Mouse (Mus musculus): ENCODE results near the gene Rxfp4. TPM values are rescaled to one million over a fixed set of nuclear protein-coding genes. Genes with fewer than 3 reads are reported as not detected.
A peak's percentile ranks its signal among the peaks of the same experiment; 100 is the strongest.

Gene Rxfp4
- total RNA-seq, 2 experiments from 2014 or later = not detected

DNA sequence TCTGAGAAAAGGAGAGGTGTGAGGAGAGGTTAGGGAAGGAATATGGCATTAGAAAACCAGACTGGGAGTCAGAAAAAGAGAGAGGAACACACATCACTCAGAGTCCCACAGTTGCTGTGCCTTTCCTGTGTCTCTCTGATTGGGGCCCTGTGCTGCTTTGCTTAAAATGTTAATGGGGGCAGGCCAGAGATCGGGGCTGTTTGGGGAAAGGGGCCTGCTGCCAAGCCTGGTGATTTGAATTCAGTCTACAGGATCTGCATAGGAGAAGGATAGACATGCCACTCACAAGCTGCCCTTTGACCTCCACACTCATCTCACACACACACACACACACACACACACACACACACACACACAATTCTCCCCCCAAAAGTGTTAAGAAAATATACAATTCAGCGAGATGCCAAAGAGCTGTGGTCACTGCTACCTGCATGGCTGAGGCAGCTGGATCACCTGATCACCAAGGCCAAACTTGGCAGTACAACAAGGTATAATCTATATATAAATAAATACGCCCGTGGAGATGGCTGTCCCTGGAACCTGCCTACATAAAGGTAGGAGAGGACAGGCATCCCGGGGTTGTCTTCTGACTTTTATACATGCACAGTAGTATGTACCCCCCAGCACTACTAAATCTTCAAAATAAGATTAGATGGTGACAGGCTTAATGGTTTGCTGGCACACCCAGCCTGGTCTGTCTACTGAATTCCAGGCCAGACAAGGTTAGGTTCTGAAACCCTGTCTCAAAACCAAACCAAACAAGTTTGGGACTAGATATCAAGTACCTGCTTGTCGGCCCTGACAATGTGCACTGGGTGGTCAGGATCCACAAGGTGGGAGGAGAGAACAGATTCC, 801 bp upstream of the Rxfp4 start:
- ATAC-seq (replicated peaks; ENCODE audit: poor library complexity, severe bottlenecking) = no peak

DNA sequence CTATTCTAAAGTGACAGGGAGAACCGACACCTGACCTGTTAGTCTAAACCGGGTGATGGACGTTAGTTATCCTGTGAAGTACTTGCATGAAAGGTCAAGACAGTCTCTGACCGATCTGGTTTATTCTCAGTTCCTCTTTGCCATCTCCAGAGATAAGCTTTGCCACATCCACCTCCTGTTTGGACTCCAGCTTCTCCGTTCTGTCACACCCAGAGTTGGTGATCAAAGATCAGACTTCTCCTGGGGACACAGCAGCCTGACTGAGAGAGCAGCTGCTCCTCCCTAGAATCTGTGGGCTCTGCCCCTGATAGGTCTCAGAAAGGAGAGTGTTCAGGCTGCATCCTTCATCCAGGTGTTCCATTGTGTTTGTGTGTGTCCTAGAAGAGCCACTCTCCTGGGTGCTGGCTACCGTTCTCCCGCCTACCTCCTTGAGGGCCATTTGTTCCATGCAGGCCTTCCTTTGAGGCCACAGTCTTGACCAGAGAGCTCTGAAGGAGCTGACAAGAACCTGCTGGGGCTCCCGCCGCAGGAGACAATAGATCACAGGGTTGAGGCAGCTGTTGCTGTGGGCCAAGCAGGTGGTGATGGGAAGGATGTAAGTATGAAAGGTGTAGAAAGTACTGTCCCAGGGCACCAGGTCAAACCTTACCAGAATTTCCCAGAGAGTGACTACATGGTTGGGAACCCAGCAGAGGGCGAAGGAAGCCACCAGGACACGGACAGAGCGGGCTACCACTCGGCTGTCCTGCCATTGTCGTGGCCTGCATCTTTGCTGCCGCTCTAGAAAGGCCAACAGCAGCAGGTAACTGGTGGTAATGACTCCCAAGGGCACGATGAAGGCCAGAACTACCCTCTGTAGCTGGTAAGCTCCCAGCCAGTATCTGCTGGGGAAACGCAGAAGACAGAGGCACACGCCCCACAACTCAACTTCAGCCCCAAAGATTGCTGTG, 998 bp downstream of the Rxfp4 start:
- ATAC-seq (replicated peaks; ENCODE audit: poor library complexity, severe bottlenecking) = peak; percentile 34

DNA sequence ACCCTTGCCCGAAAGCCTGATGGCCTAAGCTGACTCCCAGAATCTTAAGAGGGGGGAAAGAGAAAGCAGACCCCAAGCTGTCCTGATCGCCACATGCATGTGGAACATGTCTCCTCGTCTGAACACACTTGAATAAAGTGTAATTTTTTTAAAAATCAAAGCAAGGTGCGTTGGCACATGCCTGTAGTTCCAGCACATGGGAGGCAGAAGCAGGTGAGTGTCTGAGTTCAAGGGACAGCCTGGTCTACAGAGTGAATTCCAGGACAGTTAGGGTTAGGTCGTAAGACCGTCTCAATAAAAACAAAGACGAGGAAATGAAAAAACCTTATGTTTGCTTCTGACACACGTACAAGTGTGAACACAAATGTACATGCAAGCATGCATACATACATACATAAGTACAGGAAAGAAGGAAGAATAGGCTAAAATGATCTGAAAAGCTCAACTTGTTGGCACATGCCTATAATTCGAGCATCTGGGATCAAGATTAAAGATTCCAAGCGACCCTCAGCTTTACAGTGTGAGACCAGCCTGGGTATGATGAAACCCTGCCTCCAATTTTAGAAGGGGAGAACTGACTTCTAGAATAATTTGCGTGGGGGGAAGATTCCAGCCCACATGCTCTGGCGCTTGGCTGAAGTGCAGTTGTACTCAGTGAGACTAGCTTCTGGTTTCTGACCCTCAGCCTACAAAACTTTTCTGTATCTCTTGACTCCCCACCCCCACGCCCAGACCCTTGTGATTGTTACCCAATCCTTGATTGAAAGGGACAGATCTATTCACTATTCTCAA, 2.0 kb downstream of the Rxfp4 start:
- ATAC-seq (replicated peaks; ENCODE audit: poor library complexity, severe bottlenecking) = no peak

DNA sequence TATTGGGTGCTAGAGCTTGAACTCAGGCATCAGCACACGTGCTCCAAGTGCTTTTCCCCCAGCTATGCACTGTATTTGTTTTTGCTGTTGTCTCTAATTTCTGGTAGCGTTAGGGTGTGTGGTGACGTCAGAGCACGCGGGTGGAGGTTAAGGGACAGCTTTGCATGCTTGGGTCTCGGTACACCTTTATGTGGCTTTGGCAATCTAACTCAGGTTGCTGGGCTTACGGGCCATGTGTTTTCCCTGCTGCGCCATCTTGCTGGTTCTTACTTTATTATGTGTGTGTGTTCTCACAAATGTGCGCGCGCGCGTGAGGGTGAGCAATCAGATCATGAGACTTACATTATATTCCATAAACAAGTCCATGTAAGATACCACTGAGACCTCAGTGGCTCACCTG, 3.0 kb downstream of the Rxfp4 start:
- no peak for ATAC-seq (replicated peaks; ENCODE audit: poor library complexity, severe bottlenecking)

DNA sequence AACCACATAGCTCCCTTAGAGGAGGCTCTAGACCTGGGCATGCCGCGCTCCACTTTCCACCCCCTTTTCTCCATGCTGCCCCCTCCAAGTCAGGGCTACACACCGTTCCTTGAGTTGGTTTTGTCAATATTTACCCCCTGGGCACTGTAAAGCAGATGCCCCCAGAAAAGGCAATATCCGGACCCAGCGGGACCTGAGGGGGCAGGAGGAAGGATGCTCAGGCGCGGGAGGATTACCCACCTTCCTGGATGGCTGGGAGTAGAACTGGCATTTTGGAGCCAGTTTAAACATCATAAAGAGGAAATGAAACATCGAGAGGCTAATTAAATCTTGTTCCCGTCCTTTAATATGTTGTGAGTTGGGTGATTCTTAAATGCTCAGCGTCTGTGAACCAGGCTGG, 3.8 kb downstream of the Rxfp4 start:
- ATAC-seq (replicated peaks; ENCODE audit: poor library complexity, severe bottlenecking) = peak; percentile 18

DNA sequence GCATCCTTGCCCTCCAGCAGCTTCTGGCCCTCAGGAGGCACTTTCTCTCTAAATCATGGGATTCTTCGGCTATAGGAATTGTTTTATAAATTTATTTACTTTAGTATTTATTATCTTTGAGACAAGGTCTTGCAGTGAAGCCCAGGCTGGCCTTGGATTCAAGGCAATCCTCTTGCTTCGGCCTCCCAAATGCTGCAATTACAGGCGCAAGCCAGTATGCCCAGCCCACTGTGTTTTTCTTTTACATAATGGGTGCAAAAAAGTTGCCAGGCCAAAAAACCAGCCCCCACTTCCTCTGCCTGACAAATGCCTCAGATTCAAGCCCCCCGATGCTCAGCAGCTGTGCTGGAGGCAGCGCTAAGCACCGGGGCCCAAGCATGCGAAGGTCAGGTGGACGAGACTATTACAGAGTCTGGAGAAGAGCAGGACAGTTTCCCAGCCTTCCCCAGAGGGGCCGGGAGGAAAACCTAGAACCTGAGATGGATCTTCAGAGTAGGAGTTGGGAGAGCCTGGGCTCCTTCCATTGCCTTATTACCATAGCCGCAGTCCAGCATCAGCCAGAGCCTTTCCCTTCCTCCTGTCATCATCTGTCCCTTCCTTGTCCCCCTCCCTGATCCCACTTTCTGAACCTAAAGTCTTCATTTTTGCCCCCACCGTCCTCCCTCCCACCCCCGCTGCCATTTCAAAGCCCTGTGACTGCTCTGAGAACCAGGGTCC, 4.3 kb downstream of the Rxfp4 start:
- no peak for ATAC-seq (replicated peaks; ENCODE audit: poor library complexity, severe bottlenecking)

DNA sequence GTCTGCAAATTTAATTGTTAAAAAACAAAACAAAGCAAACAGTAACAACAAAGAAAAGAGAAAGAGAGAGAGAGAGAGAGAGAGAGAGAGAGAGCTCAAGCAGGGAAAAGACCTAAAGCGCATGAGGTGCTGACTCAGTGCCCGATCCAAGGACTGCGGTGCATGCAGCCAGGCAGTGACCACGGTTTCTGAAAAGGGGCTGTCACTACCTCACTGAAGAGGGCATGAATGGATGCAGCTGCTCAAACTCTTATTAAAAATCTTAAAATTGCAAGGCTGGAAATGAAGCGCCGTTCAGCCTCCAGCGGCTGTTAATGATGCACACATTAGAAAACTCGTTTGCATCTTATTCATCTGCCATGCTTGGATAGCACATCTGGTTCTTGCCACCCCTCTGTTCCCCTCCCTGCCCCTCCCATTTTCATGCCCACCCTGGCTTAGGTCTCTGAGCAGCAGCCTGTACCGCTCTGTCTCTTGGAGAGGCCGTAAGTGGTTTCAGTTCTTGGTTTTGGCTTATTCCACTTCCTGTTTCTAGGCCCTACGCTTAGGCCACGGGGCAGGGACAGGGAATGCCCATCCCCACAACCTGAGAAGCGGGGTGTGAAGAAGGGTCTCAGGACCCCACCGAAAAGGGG, 5.0 kb downstream of the Rxfp4 start:
- peak; percentile 74 for ATAC-seq (replicated peaks; ENCODE audit: poor library complexity, severe bottlenecking)

DNA sequence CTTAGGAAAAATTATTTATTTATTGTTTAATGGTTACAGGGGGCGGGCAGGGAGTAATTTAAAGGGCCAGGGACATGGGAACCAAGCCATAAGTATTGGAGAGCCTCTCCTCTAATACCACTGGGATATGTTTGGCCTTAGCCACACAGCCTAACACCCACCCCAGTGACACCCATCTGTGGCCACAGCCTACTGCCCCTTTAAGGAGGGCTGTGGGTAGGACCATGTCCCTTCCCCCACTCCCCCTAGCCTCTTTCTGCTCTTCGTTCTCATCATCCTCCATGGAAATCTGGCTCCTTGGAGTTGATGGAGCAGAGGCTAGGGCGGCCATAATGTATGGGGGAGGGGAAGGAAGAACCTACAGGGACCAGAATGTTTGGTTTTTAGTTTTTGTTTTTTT, 5.9 kb downstream of the Rxfp4 start:
- no peak for ATAC-seq (replicated peaks; ENCODE audit: poor library complexity, severe bottlenecking)

DNA sequence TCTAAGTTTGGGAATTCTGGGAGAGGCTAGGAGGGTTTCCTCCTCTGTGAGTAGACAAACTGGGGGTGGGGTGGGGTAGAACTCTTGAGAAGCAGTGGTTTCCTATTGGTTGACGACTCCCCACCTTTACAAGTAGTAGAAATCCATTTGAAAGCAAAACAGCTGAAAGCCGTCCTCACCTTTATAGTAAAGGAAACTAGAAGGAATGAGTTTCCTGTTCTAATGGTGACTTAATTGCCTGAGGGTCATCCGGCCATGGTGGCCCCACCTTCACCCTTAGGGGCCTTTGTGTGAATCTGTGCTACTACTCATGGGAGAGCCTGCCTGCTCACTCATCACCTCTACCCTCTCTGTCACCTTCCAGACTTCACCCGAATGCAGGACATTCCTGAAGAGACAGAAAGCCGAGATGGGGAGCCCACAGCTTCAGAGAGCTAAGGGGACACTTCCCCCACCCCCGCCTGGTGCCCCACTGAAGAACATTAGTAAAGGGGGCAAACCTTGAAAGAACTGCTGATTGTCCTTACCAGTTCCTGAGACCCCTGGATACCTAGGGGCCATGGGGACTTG, 6.4 kb downstream of the Rxfp4 start:
- ATAC-seq (replicated peaks; ENCODE audit: poor library complexity, severe bottlenecking) = no peak

DNA sequence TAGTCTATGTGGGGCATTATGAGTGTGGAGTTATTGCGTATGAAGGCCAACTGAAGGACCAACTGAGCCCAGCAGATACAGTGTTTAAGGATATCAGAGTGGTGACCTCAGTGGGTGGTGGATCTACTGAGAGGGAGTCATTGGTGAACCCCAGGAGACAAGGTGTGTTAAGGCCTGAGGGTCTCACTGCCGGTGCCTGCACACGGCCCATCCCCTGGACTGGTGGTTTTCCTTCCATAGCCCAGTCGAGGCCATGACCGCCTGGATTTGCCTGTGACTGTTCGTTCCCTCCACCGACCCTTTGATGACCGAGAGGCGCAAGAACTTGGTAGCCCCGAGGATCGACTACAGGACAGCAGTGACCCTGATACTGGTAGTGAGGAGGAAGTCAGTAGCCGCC, 7.0 kb downstream of the Rxfp4 start:
- no peak for ATAC-seq (replicated peaks; ENCODE audit: poor library complexity, severe bottlenecking)

DNA sequence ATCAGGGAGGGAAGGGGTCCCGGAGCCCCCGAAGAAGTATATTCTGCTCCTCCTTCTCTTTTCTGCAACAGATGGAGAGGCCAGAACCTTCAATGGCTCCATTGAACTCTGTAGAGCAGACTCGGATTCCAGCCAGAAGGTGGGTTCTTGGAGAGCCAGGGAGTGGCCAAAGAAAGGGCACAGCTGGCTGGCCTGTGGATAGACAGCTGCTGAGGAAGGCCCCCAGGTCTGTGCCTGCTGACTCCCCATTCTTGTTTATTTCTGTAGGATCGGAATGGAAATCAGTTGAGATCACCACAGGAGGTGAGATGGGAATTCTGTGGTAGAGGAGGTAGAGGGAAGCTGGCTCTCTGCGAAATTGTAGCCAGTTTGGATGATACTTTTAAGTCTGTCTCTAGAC, 9.9 kb downstream of the Rxfp4 start:
- ATAC-seq (replicated peaks; ENCODE audit: poor library complexity, severe bottlenecking) = no peak

DNA sequence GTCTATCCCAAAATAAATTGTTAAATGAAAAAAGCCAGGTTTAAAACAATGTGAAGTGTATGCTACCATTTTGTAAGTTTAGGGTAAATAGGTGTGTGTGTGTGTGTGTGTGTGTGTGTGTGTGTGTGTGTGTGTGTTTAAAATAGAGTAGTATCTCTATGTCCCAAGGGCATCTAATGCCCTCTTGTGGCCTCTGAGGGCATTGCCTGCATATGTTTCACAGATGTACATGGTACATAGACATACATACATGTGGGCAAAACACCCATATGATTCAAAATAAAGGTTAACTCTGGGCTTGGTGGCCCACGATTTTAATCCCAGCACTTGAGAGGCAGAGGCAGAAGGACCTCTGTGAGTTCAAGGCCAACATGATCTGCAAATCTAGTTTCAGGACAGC, 12.3 kb downstream of the Rxfp4 start:
- peak; percentile 73; the same call in 1 of the 2 replicates for ATAC-seq (replicated peaks; ENCODE audit: poor library complexity, severe bottlenecking)

DNA sequence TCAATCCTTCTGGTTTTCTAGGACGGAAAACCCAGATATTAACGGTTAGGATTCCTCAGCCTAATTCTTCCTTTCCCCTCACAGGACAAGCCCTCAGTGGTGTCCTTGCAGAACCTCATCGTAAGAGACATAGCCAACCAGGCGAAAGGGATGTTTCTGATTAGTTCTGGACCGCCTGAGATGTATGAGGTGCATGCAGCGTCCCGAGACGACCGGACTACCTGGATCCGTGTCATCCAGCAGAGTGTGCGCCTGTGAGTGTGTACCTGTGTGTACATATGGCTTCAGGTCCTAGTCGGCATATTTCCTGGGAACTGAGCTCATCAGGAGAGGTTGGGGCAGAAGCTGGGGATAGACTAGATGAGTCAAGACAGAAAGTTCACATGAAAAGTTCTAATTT, 13.7 kb downstream of the Rxfp4 start:
- ATAC-seq (replicated peaks; ENCODE audit: poor library complexity, severe bottlenecking) = no peak

DNA sequence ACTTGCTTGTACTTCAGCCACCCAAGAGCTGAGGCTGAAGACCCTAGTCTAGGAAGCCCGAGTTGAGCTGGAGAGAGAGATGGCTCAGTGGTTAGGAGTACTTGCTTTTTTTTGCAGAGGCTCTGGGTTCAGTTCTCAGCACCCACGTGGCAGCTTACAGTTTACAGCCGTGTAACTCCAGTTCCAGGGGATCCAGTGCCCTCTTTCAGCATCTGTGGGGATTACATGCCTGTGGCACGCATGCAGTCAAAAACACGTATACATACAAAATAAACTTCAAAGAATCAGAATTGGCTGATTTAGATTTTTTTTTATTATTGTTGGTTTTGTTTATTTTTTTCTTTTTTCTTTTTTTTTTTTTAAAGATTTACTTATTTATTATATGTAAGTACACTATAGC, 15.8 kb downstream of the Rxfp4 start:
- no peak for ATAC-seq (replicated peaks; ENCODE audit: poor library complexity, severe bottlenecking)

DNA sequence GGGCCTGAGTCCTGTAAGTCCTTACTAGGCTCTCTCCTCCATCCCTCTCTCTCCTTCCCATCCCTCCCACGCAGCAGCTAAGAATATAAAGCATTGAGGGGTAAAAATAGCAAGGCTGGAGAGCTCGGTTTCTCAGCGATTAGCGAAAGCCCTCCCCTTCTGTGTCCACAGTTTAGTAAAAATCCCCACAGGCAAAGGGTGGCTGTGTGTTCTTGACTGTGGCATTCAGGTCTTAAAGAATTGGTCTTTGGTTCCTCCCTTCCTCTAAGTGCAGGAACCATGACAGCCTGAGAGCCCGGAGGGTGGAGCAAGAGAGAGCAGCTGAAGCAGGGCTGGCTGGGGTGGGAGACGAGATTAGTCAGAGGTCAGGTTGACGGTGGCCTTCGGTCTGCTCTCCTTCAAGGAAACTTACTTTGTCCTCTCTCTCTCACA, 16.4 kb downstream of the Rxfp4 start:
- no peak for ATAC-seq (replicated peaks; ENCODE audit: poor library complexity, severe bottlenecking)

DNA sequence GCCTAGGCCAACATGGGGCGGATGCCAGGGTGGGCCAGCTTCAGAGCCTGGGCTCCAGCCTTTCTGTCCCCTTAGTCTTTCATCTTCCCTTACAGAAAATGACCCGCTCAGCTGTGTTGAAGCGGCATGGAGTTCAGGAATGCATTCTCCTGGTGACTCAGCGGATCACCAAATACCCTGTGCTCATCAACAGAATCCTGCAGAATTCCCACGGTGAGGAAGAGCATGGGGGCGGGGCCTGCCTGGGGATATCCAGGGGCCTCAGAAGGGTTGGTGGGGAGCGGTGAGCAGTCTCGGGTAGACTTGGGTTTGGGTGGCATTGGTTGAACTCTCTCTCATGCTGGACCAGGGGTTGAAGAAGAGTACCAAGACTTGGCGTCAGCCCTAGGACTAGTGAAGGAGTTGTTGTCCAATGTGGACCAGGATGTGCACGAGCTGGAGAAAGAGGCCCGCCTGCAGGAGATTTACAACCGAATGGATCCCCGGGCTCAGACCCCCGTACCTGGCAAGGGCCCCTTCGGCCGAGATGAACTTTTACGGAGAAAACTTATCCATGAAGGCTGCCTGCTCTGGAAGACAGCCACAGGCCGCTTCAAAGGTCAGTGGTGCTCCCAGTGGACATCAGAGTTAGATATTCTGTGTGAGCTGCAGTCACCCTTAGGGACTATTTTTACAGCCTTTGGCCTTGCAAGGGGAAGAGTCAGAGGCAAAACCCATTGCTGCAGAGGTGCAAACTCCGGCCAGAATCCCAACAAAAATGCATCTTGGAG, 17.3 kb downstream of the Rxfp4 start:
- ATAC-seq (replicated peaks; ENCODE audit: poor library complexity, severe bottlenecking) = no peak

DNA sequence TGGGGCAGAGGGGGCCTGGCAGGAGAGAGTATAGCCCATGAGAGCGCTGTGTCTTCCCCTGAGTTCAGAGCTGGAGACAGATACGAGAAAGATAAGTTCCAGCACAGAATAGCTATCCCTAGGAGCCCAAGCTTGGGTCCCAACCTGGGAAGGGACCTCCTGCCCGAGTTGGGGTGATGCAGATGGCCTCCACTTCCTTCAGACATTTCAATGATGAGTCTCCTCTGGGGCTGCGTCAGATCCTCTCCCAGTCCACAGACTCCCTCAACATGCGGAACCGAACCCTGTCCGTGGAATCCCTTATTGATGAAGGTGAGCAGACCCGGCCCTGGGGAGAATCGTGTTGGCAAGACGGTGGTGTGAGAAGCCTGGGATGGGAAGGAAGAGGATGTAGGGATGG, 19.9 kb downstream of the Rxfp4 start:
- no peak for ATAC-seq (replicated peaks; ENCODE audit: poor library complexity, severe bottlenecking)

DNA sequence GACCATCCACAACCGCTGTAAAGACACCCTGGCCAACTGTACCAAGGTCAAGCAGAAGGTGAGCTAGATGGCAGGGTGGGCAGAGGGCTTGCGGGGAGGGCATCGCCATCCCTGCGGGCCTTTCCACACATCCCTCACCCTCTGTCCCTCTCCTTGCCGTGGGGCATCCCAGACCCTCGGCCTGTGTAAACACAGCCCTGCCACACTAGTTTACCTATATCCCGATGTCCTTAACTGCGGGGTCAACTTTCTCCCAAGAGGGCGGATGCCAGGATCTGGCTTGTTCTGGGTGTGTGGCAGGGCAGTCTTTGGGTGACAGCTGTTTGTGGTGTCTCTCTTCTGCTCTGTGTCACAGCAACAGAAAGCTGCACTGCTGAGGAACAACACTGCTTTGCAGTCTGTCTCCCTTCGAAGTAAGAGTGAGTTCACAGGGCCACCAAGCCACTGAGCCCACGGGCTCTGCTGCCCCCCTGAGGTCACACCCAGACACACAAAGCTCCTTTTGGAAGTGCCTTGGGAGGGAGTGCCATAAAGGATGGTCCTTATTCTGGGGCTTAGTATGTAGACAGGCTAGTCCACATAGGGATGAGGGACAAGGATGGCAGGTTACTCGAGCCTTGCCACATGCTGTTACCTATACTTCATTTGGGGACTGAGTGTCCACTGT, 20.9 kb downstream of the Rxfp4 start:
- peak; percentile 35; the same call in 1 of the 2 replicates for ATAC-seq (replicated peaks; ENCODE audit: poor library complexity, severe bottlenecking)

All from granulocyte monocyte progenitor cell, adult 5-6 weeks (primary cell).